Mouse (Mus musculus) midbrain, embryonic 13.5 days (tissue): ENCODE measurements around the gene Arfgef2. TPM values are rescaled to one million over a fixed set of nuclear protein-coding genes. Genes with fewer than 3 reads are reported as not detected.

Experiments used
- ATAC-seq: fragments of 200-750 bp; cut with Nextera tagmentation; 2 replicates; pipeline ENCODE4 v1.8.0; 2017; ENCODE audit warnings: mild to moderate bottlenecking, moderate TSS enrichment, moderate library complexity
- H3K27ac ChIP-seq: fragments of 300-500 bp; sonication (generic); 2 replicates; pipeline ENCODE4 v1.5.1; 2015; ENCODE audit warnings: inconsistent platforms, mild to moderate bottlenecking, moderate library complexity
- H3K27me3 ChIP-seq: fragments of 300-500 bp; sonication (generic); 2 replicates; pipeline ENCODE4 v1.6.1; 2015; ENCODE audit warnings: mild to moderate bottlenecking, inconsistent platforms
- H3K36me3 ChIP-seq: fragments of 300-500 bp; sonication (generic); 2 replicates; pipeline ENCODE4 v1.6.1; 2015; ENCODE audit warnings: mild to moderate bottlenecking, inconsistent platforms
- H3K4me1 ChIP-seq: fragments of 300-500 bp; sonication (generic); replicated peaks from 2 replicates; pipeline ENCODE4 v1.6.1; 2015; ENCODE audit warnings: inconsistent platforms
- H3K4me2 ChIP-seq: fragments of 300-500 bp; sonication (generic); replicated peaks from 2 replicates; pipeline ENCODE4 v1.6.1; 2015; ENCODE audit warnings: moderate library complexity, mild to moderate bottlenecking, inconsistent platforms
- H3K4me3 ChIP-seq: fragments of 300-500 bp; sonication (generic); replicated peaks from 2 replicates; pipeline ENCODE4 v1.5.1; 2015; ENCODE audit warnings: mild to moderate bottlenecking, inconsistent platforms
- H3K9ac ChIP-seq: fragments of 300-500 bp; sonication (generic); replicated peaks from 2 replicates; pipeline ENCODE4 v1.6.1; 2015; ENCODE audit warnings: mild to moderate bottlenecking, inconsistent platforms
- H3K9me3 ChIP-seq: fragments of 300-500 bp; sonication (generic); 2 replicates; pipeline ENCODE4 v1.6.1; 2016; ENCODE audit warnings: mild to moderate bottlenecking, inconsistent platforms
- WGBS: fragments of 180-500 bp; shearing (Covaris S2); methylation state at CpG from one replicate; pipeline ENCODE4 v1.1.7; 2015; 5-methylcytosine and 5-hydroxymethylcytosine counted together
- polyA plus RNA-seq: library from polyadenylated mRNA; unstranded; fragments of >200 nt; fragmentation: Nextera tagmentation; extraction: Ambion mirVana; gene quantifications from 2 replicates; pipeline ENCODE4 v1.2.1, GENCODE M21; 2015

The Arfgef2 gene
- polyA plus RNA-seq, 1 experiment from 2014 or later: 3.4 TPM

DNA sequence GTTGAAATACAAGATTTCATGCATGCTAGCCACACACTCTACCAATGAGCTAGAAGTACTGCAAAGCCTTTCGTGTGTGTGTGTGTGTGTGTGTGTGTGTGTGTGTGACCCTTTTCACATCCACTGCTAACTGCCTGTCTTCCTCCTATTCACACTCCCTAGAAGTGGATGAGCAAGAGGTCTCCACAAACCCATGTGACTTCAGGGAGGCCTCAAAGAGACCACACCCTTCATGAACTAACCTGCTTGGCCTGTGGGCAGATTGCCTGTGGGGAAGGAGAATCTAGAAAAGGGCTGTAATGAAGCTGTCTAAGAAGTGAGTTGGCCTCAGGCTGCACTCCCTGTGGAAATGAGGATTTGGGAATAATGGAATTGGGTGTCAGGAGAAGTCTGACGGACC is 93.8 kb downstream of the Arfgef2 start:
- Histone ChIP-seq H3K27ac (no peak overlapping the region), H3K9ac (no peak overlapping the region), H3K4me2 (no peak overlapping the region), H3K4me3 (no peak overlapping the region), H3K9me3 (no peaks in the 10 kb centered on the region), H3K27me3 (no peaks in the 10 kb centered on the region), H3K36me3 (peaks cover 9% of the 10 kb centered on the region), H3K4me1 (no peaks in the 10 kb centered on the region)
- 86% methylated on average over 2 of the region's 2 CpGs for WGBS
- ATAC-seq: no peak

DNA sequence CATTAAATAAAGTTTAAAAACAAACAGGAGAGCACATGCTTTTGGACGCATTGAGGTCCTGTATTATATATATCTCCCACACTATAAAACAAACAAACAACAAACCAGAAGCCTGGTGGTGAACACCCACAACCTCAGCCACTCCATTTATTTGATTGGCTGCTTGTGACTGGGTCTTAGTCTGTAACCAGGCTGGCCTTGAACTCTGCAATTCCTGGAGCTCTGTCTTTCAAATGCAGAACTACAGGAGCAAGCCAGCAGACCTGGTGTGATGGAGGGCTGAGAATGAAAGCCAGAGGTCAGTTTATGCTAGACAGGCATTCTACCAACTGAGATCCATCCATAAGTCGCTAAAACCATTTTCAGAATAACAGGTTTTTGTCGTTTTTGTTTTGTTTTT is 94.4 kb downstream of the Arfgef2 start:
- H3K9ac ChIP-seq: no peak overlapping the region
- no peaks in the 10 kb centered on the region for H3K4me1 ChIP-seq
- ATAC-seq: no peak
- H3K4me2 ChIP-seq: no peak overlapping the region
- 75% methylated on average over 3 of the region's 3 CpGs for WGBS
- H3K27me3 ChIP-seq: no peaks in the 10 kb centered on the region
- H3K36me3 ChIP-seq: peaks cover 3% of the 10 kb centered on the region
- no peaks in the 10 kb centered on the region for H3K9me3 ChIP-seq
- no peak overlapping the region for H3K27ac ChIP-seq
- H3K4me3 ChIP-seq: no peak overlapping the region

DNA sequence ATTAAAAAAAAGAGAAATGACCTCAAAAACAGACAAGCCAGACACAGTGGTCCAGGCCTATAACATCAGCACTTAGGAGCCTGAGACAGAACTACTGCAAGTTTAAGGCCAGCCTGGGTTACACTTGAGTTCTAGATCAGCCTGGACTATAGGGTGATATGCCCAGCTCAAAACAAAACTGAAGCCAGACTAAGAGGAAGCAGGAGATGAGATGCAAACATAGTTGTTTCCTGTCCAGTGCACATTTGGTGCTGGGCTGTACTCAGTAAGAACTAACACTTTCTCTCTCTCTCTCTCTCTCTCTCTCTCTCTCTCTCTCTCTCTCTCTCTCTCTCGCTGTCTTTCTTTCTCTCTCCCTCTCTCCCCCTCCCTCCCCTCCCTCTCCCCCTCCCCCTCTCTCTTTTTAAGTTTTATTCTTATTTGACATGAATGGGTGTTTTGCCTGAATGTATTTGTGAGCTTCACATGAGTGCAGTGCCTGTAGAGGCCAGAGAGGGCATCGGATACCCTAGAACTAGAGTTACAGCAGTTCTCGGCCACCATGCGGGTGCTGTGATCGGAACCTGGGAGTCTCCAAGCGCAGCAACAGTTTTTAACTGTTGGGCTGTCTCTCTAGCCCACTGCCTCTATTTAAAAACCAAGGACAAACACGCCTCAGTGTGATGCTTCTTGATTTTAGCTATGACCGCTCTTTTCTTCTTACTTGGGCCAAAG is 95.6 kb downstream of the Arfgef2 start:
- WGBS: 87% methylated on average over 8 of the region's 8 CpGs
- Histone ChIP-seq H3K9me3 (no peaks in the 10 kb centered on the region), H3K4me2 (no peak overlapping the region), H3K27ac (no peak overlapping the region), H3K36me3 (no peaks in the 10 kb centered on the region), H3K9ac (no peak overlapping the region), H3K27me3 (no peaks in the 10 kb centered on the region), H3K4me1 (peaks cover 4% of the 10 kb centered on the region), H3K4me3 (no peak overlapping the region)
- no peak for ATAC-seq

DNA sequence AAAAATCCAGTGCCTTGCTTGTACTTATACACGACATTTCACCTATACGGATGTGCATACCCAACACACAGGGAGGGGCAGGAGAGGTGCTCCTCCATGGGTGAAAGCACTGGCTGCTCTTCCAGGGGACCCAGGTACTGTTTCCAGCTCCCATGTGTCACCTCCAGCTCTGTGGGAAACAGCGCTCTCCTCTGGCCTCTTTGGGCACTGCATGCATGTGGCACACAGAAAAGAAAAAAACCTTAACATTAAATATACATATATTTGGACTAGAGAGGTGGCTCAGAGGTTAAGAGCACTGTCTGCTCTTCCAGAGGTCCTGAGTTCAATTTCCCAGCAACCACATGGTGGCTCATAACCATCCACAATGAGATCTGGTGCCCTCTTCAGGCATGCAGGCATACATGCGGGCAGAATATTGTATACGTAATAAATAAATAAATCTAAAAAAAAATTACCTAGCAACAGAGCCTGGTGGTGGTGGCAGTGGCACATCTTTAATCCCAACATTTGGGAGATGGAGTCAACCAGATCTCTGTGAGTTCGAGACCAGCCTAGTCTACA is 98.4 kb downstream of the Arfgef2 start:
- Histone ChIP-seq H3K9me3 (no peaks in the 10 kb centered on the region), H3K27ac (no peak overlapping the region), H3K9ac (no peak overlapping the region), H3K36me3 (no peaks in the 10 kb centered on the region), H3K4me2 (no peak overlapping the region), H3K4me3 (no peak overlapping the region), H3K27me3 (no peaks in the 10 kb centered on the region), H3K4me1 (peaks cover 18% of the 10 kb centered on the region)
- no peak for ATAC-seq
- WGBS: 90% methylated on average over 6 of the region's 6 CpGs

DNA sequence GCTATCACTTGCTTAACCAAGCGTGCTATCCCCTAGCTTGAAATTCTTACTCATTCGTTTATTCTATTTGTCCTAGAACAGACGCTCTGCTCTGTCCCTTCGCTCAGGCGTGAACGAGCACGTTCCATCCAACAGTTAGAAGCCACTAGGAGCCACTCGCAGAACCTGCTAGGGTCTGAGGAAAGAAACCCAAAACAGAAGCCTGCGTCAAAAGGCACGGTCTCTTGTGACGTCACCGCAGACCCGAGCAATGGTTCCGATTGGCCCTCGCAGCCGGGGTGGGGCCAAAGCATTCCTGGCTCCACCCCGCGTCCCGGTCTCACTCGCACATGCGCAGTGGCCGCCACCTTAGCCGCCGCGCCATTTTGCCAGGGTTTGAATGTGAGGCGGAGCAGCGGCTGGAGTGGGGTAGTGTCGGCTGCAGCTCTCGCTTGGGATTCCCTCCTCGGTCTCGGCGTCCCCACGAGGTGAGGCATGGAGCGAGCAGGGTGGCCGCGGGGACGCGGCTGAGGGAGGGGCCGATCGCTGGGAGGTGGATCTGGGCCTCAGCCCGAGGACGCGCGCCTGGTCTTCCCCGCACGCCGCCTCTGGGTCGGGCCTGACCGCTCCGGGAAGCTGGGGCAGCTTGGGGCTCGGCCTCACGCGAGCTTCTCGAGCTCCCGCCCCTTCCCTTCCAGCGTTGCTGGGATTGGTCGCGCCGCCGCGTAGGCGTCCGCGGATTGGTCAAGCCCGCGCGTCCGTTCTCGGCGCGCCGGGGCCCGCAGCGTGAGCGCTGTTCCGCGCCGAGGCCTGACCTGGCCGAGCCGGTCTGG is 100.5 kb downstream of the Arfgef2 start, which contains the start of gene Cse1l:
Gene Cse1l, plus strand, starts transcription at position 330 of the 812 bp plus-strand sequence.
- Histone ChIP-seq H3K9me3 (no peaks in the 10 kb centered on the region), H3K27ac (peak within 1 kb of the TSS; percentile 94), H3K4me2 (peak within 1 kb of the TSS; percentile 95), H3K4me1 (peaks cover 18% of the 10 kb centered on the region), H3K4me3 (peak within 1 kb of the TSS; percentile 92), H3K36me3 (peaks cover 8% of the 10 kb centered on the region; the same call in 1 of the 2 replicates), H3K9ac (peak within 1 kb of the TSS; percentile 77), H3K27me3 (no peaks in the 10 kb centered on the region)
- under 1% methylated on average over 80 of the region's 80 CpGs for WGBS
- peak; percentile 98 for ATAC-seq

DNA sequence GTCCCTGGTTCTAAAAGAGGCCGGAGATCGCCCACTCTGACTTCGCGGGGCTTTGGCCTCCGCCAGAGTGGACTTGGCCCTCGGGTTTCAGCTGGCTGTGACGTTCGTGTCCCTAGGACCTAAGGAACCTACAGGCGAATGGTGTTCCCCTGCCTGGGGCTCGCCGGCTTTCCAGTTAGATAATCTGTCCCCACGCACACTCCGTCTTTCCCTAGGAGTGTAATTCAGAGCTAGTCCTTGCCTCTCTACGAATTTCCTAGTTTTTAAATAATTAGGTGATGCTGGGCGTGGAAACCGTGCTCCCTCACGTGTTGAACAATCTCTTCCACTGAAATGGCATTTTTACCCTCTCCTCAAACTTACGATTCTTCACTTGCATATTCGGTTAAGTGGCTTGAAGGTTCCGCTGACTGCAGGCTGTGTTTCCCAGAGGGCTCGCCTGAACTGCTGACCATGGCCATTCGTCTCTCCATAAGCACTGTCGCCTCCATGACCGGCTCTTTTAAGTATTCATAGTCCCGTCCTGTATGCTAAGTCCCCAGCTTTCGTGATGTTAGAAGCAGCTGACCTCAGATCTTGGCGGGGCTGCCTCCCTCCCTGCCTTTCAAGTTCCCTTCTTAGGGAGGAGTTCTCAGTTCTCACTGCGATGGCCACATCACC is 101.3 kb downstream of the Arfgef2 start:
- H3K27me3 ChIP-seq: no peaks in the 10 kb centered on the region
- peaks cover 8% of the 10 kb centered on the region; the same call in 1 of the 2 replicates for H3K36me3 ChIP-seq
- no peaks in the 10 kb centered on the region for H3K9me3 ChIP-seq
- ATAC-seq: peak; percentile 44
- peak overlapping the region; percentile 94 for H3K27ac ChIP-seq
- H3K4me2 ChIP-seq: peak overlapping the region; percentile 95
- WGBS: under 1% methylated on average over 28 of the region's 28 CpGs
- peaks cover 18% of the 10 kb centered on the region for H3K4me1 ChIP-seq
- H3K9ac ChIP-seq: peak overlapping the region; percentile 77
- peak overlapping the region; percentile 92 for H3K4me3 ChIP-seq

DNA sequence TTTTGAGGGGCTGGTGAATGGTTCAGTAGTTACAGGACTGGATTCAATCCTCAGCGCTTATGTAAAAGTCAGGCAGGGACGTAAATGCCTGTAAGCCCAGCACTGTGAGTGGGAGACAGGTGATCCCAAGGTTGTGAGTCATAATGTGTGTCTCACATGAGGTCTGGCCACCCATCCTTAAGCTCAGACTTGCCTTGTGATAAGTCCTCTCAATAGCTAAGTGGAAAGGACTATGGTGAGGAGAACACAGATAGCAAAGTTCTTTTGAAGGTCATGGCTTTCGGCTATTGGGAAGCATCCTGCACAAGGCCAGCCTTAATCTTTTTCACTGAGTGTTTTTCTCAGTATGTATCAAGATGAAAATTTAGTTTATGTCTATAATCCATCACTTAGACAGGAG is 104.3 kb downstream of the Arfgef2 start:
- Histone ChIP-seq H3K27me3 (no peaks in the 10 kb centered on the region), H3K9me3 (no peaks in the 10 kb centered on the region), H3K9ac (no peak overlapping the region), H3K4me2 (no peak overlapping the region), H3K4me1 (peaks cover 18% of the 10 kb centered on the region), H3K4me3 (no peak overlapping the region), H3K36me3 (peaks cover 8% of the 10 kb centered on the region; the same call in 1 of the 2 replicates), H3K27ac (no peak overlapping the region)
- ATAC-seq: no peak
- WGBS: 99% methylated on average over 3 of the region's 3 CpGs

DNA sequence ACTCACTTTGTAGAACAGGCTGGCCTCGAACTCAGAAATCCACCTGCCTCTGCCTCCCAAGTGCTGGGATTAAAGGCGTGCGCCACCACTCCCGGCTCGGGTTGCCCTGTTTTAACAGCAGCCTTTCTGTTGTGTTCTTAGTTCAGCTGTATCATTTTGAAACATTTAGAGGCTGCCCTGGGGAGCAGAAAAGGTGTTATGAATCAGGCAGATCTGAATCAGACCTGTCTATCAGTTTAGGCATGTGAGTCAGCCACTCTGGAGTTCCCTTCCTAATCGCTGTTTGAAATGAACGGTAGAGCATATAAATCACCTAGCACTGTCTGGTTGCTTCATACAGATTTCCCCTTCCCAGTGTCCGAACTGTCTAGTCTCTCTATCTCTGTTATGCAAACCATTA is 105.1 kb downstream of the Arfgef2 start:
- no peak for ATAC-seq
- H3K4me3 ChIP-seq: no peak overlapping the region
- WGBS: 92% methylated on average over 8 of the region's 8 CpGs
- H3K27me3 ChIP-seq: no peaks in the 10 kb centered on the region
- H3K27ac ChIP-seq: no peak overlapping the region
- no peaks in the 10 kb centered on the region for H3K9me3 ChIP-seq
- no peak overlapping the region for H3K9ac ChIP-seq
- peaks cover 10% of the 10 kb centered on the region; the same call in 1 of the 2 replicates for H3K36me3 ChIP-seq
- no peak overlapping the region for H3K4me2 ChIP-seq
- H3K4me1 ChIP-seq: peaks cover 15% of the 10 kb centered on the region

DNA sequence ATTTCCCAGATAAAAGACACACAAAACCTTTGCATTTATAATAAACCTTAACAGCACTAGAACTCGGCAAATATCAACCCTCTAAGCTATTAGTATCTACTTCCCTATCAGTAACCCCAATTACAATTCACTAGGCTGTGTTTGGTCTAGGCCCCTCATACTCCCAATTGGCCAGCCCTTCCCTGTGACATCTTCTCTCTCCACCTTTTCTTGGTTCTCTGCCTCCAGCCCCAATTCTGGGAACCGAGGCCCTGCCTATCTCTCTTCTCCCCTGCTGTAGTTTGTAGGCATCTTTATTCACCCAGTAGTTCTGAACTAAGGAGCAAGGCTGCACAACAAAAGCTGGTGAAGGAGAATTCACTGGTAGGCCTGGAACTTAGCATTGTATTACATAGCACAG is 118.6 kb downstream of the Arfgef2 start:
- H3K27me3 ChIP-seq: no peaks in the 10 kb centered on the region
- no peak for ATAC-seq
- WGBS: 94% methylated on average over 2 of the region's 2 CpGs
- no peaks in the 10 kb centered on the region for H3K4me1 ChIP-seq
- no peak overlapping the region for H3K27ac ChIP-seq
- H3K36me3 ChIP-seq: peaks cover 77% of the 10 kb centered on the region
- no peak overlapping the region for H3K4me2 ChIP-seq
- no peaks in the 10 kb centered on the region for H3K9me3 ChIP-seq
- no peak overlapping the region for H3K9ac ChIP-seq
- no peak overlapping the region for H3K4me3 ChIP-seq

DNA sequence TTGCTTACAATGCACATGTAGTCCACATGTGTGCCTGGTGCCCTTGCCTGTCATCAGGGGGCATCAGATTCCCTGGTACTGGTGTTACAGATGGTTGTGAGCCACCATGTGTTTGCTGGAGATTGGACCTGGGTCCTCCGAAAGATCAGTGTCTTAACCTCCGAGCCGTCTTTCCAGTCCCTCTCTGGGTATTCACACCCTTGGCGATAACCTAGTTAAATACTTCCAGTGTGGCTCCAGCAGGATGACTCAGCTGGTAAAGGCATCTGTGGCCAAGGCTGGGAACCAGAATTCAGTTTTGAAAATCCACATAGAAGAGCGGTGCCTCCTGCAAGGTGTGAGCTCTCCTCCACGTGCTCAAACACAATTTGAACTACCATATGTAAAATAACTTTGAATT is 128.6 kb downstream of the Arfgef2 start:
- ATAC-seq: no peak
- Histone ChIP-seq H3K4me2 (no peak overlapping the region), H3K4me3 (no peak overlapping the region), H3K27ac (no peak overlapping the region), H3K36me3 (peaks cover 84% of the 10 kb centered on the region), H3K9ac (no peak overlapping the region), H3K4me1 (no peaks in the 10 kb centered on the region), H3K9me3 (no peaks in the 10 kb centered on the region), H3K27me3 (no peaks in the 10 kb centered on the region)
- WGBS: 91% methylated on average over 6 of the region's 6 CpGs

DNA sequence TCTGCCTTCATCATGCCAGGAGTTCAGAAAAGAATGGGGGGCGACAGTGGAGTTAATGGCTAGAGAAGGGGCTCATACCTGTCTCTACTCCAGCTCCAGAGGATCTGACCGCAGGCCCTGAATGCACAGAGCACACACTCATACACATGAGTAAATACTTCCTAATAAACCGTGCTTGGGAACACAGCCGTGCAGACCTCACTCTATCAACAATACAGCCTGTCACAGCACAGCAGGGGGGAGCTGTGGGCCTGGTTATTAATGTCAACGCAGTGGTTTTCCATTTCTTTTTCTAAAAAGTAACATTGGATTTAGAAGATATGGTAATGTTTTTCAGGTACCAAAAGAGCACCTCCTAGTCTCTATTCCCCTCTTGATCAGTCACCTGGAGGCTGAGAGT is 129.0 kb downstream of the Arfgef2 start:
- H3K4me2 ChIP-seq: no peak overlapping the region
- no peaks in the 10 kb centered on the region for H3K4me1 ChIP-seq
- no peak overlapping the region for H3K4me3 ChIP-seq
- ATAC-seq: no peak
- no peak overlapping the region for H3K27ac ChIP-seq
- H3K36me3 ChIP-seq: peaks cover 84% of the 10 kb centered on the region
- no peaks in the 10 kb centered on the region for H3K9me3 ChIP-seq
- WGBS: 71% methylated on average over 5 of the region's 5 CpGs
- no peaks in the 10 kb centered on the region for H3K27me3 ChIP-seq
- H3K9ac ChIP-seq: no peak overlapping the region

DNA sequence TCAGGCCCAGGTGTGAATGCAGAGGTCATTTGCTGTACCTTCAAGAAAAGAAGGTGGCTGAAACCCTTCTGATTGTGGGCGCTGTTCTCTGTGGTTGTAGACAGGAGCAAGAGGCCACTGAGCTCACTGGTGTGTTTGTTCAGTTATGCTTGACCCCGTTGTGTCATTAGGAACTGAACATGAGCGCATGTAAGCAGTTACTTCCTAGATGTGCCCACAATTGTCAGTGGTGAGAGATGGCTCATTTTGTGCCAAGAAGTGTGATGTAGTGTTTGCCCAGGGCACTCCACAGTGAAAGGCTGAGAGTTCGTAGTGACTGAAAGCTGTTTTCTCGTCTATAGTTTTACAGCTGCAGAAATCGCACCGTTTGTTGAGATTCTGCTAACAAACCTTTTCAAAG is 130.2 kb downstream of the Arfgef2 start:
- H3K4me3 ChIP-seq: no peak overlapping the region
- H3K4me2 ChIP-seq: no peak overlapping the region
- no peak for ATAC-seq
- H3K36me3 ChIP-seq: peaks cover 83% of the 10 kb centered on the region
- 94% methylated on average over 7 of the region's 7 CpGs for WGBS
- H3K27ac ChIP-seq: no peak overlapping the region
- no peaks in the 10 kb centered on the region for H3K9me3 ChIP-seq
- H3K9ac ChIP-seq: no peak overlapping the region
- H3K27me3 ChIP-seq: no peaks in the 10 kb centered on the region
- H3K4me1 ChIP-seq: no peaks in the 10 kb centered on the region
